In the genomic region with DNA sequence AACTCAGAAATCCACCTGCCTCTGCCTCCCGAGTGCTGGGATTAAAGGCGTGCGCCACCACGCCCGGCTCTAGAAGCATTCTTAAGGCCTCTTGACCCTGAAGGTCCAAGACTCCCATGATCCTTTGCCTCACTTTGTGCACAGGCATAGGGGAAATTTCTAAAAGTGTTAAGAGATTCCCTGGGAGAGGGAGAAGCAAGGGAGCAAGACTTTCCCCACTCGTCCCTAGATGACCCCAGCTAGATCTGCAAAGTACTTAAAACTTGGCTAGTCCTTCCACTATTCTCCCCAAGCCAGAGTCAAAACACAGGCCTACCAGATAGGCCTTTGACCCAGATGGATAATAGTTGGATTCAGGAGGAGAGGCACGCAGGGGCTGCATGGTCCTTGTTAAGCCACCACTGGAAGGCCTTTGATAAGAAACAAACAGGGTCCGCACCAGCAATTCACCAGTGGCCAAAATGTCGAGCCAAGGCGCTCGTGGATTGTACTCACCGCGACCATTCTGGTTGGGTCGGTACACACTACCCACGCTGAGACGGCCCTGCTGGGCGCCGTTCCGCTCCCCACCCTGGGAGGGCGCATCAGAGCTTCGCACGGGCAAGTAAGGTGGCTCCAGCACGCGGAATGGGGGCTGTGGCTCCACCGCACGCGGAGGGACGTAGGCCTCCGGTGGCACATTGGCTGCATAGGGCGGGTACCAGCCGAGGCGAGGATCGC, we compare ENCODE assay signal across 8 mouse cellular contexts. TPM values are rescaled to one million over a fixed set of nuclear protein-coding genes. Genes with fewer than 3 reads are reported as not detected.
DNase-seq lines count a peak whose midpoint lies in the region; ATAC-seq lines count a peak whose summit lies in the region.

No protein-coding gene starts in this region.

- no peak for ATAC-seq in heart, embryonic 14.5 days (ENCODE audit: insufficient number of reproducible peaks, insufficient read depth, low FRiP score, low read depth)
- no peak for ATAC-seq in limb, embryonic 13.5 days (ENCODE audit: low FRiP score, low read depth)
- no peak for ATAC-seq in neural tube, embryonic 11.5 days (ENCODE audit: insufficient read depth, low FRiP score, low TSS enrichment)

- peak overlapping the region; percentile 56 for H3K4me3 ChIP-seq in heart, embryonic 14.5 days (ENCODE audit: control insufficient read depth in 1 of 2, insufficient read depth in 1 of 2, low read depth in 1 of 2, low read length in 2 of 2)
- H3K4me3 ChIP-seq in limb, embryonic 13.5 days, result peak overlapping the region; percentile 66
- peak overlapping the region; percentile 30 for H3K4me3 ChIP-seq in neural tube, embryonic 11.5 days (ENCODE audit: low read depth, low read length)

- H3K9ac ChIP-seq in heart, embryonic 14.5 days (ENCODE audit: low read length), result peak overlapping the region; percentile 83
- H3K9ac ChIP-seq in limb, embryonic 13.5 days, result peak overlapping the region; percentile 78
- H3K9ac ChIP-seq in neural tube, embryonic 11.5 days (ENCODE audit: low read length), result 0 out of 2 replicates have a peak overlapping the region, but pooled peaks have one; percentile 27

- H3K4me1 ChIP-seq in heart, embryonic 14.5 days (ENCODE audit: control insufficient read depth in 2 of 2, insufficient read depth in 2 of 2, low read length in 2 of 2), result peaks cover 56 to 81% of the 10 kb centered on the region in 2 experiments
- H3K4me1 ChIP-seq in limb, embryonic 13.5 days, result peaks cover 94% of the 10 kb centered on the region
- H3K4me1 ChIP-seq in neural tube, embryonic 11.5 days (ENCODE audit: control insufficient read depth, insufficient read depth, low read length), result peaks cover 2% of the 10 kb centered on the region

- H3K27me3 ChIP-seq in heart, embryonic 14.5 days (ENCODE audit: control insufficient read depth, insufficient read depth, low read length), result 0 out of 2 replicates have a peak, but pooled peaks cover 4% of the 10 kb centered on the region
- peaks cover 9% of the 10 kb centered on the region; the same call in 1 of the 2 replicates for H3K27me3 ChIP-seq in limb, embryonic 13.5 days
- peaks cover 18% of the 10 kb centered on the region for H3K27me3 ChIP-seq in neural tube, embryonic 11.5 days (ENCODE audit: control insufficient read depth, insufficient read depth, low read length)

- 46% methylated on average over 33 of the region's 33 CpGs for WGBS in heart, embryonic 14.5 days
- 58% methylated on average over 32 of the region's 33 CpGs for WGBS in limb, embryonic 13.5 days
- 49% methylated on average over 33 of the region's 33 CpGs for WGBS in neural tube, embryonic 11.5 days

- H3K27ac ChIP-seq in heart, embryonic 14.5 days (replicated peaks in 1 of 2; ENCODE audit: control insufficient read depth in 1 of 2, insufficient read depth in 1 of 2, low read depth in 2 of 2, low read length in 2 of 2), result peak overlapping the region in 1 of 2 experiments; percentile 88; a peak in 2 of 4 replicates
- peak overlapping the region; percentile 93; the same call in 1 of the 2 replicates for H3K27ac ChIP-seq in limb, embryonic 13.5 days
- H3K27ac ChIP-seq in neural tube, embryonic 11.5 days (ENCODE audit: low read depth, low read length), result no peak overlapping the region

- peak overlapping the region; percentile 91 for H3K4me2 ChIP-seq in heart, embryonic 14.5 days (ENCODE audit: low read length)
- H3K4me2 ChIP-seq in limb, embryonic 13.5 days (replicated peaks), result peak overlapping the region; percentile 79
- peak overlapping the region; percentile 50 for H3K4me2 ChIP-seq in neural tube, embryonic 11.5 days (ENCODE audit: low read depth)

- no peaks in the 10 kb centered on the region for H3K36me3 ChIP-seq in heart, embryonic 14.5 days (ENCODE audit: control insufficient read depth, insufficient read depth, low read length)
- peaks cover 10% of the 10 kb centered on the region for H3K36me3 ChIP-seq in limb, embryonic 13.5 days
- no peaks in the 10 kb centered on the region for H3K36me3 ChIP-seq in neural tube, embryonic 11.5 days (ENCODE audit: control insufficient read depth, insufficient read depth, low read length)

- peak; percentile 57 for DNase-seq in urinary bladder, postnatal 14 days (ENCODE audit: low spot score)
- no peak for DNase-seq in urinary bladder, adult 2 months (ENCODE audit: low spot score)
- DNase-seq in neural tube, embryonic 11.5 days (ENCODE audit: low spot score), result no peak
- DNase-seq in left cerebral cortex, adult 9 months (ENCODE audit: low spot score in 2 of 2), result no peak
- no peak for DNase-seq in urinary bladder, postnatal 25 days (ENCODE audit: low spot score)
- no peak for DNase-seq in spleen, postnatal 4 days (ENCODE audit: low spot score in 2 of 2)

- H3K9me3 ChIP-seq in heart, embryonic 14.5 days (ENCODE audit: control insufficient read depth, low read length), result no peaks in the 10 kb centered on the region
- H3K9me3 ChIP-seq in limb, embryonic 13.5 days, result no peaks in the 10 kb centered on the region
- H3K9me3 ChIP-seq in neural tube, embryonic 11.5 days (ENCODE audit: control insufficient read depth, low read length), result no peaks in the 10 kb centered on the region

RNA-seq across cellular contexts. Expression of gene Loxl1, which starts 1.6 kb away (rescaled TPM):
- polyA plus RNA-seq in urinary bladder, adult 2 months (2012; rRNA removed), result 56.0 and 68.7 TPM in 2 replicates
- polyA plus RNA-seq in heart, embryonic 14.5 days (2014; fragmentation: Nextera tagmentation; extraction: Ambion mirVana), result 46.8 and 53.6 TPM in 2 replicates
- polyA plus RNA-seq in limb, embryonic 13.5 days (2015; fragmentation: Nextera tagmentation; extraction: Ambion mirVana), result 51.3 and 52.2 TPM in 2 replicates
- polyA plus RNA-seq in neural tube, embryonic 11.5 days (2014; fragmentation: Nextera tagmentation; extraction: Ambion mirVana), result 12.8 and 13.5 TPM in 2 replicates

RNA-seq across cellular contexts. Expression of gene Stoml1, which starts 58.4 kb away (rescaled TPM):
- polyA plus RNA-seq in urinary bladder, adult 2 months (2012; rRNA removed), result 60.9 and 66.9 TPM in 2 replicates
- polyA plus RNA-seq in heart, embryonic 14.5 days (2014; fragmentation: Nextera tagmentation; extraction: Ambion mirVana), result 22.7 and 25.6 TPM in 2 replicates
- 44.2 and 45.6 TPM in 2 replicates for polyA plus RNA-seq in limb, embryonic 13.5 days (2015; fragmentation: Nextera tagmentation; extraction: Ambion mirVana)
- polyA plus RNA-seq in neural tube, embryonic 11.5 days (2014; fragmentation: Nextera tagmentation; extraction: Ambion mirVana), result 29.6 and 35.9 TPM in 2 replicates

RNA-seq across cellular contexts. Expression of gene Tbc1d21, which starts 58.9 kb away (rescaled TPM):
- polyA plus RNA-seq in urinary bladder, adult 2 months (2012; rRNA removed), result not detected in 2 replicates
- not detected in 2 replicates for polyA plus RNA-seq in heart, embryonic 14.5 days (2014; fragmentation: Nextera tagmentation; extraction: Ambion mirVana)
- not detected in 2 replicates for polyA plus RNA-seq in limb, embryonic 13.5 days (2015; fragmentation: Nextera tagmentation; extraction: Ambion mirVana)
- not detected in 2 replicates for polyA plus RNA-seq in neural tube, embryonic 11.5 days (2014; fragmentation: Nextera tagmentation; extraction: Ambion mirVana)

Comparison
In these comparisons a context has a peak if more than half of its experiments do, and no peak if none do; other contexts are left out.
1. H3K9ac ChIP-seq: peak in every context shown above with its lines; median percentile 83 in heart, embryonic 14.5 days; 78 in limb, embryonic 13.5 days; 27 in neural tube, embryonic 11.5 days.